Mouse (Mus musculus): ENCODE measurements at regions not wholly inside any gene's neighbourhood (a gene's known extent, or its start where the extent isn't known, plus 50 kb on each side); places are given as distances from the start of the nearest gene placed in this dataset.
A peak's percentile ranks its signal among the peaks of the same experiment; 100 is the strongest.

GRCm38 (mm10) chr14:105429664-105430257, 171.4 kb downstream of the Ndfip2 start:
- no peak for DNase-seq (ENCODE audit: low spot score in 2 of 2)

- DNase-seq (ENCODE audit: low spot score in 2 of 2): peak in 1 of 2 experiments; percentile 23
Observed at GRCm38 (mm10) chr14:105427474-105427901, 169.1 kb downstream of the Ndfip2 start.

DNA sequence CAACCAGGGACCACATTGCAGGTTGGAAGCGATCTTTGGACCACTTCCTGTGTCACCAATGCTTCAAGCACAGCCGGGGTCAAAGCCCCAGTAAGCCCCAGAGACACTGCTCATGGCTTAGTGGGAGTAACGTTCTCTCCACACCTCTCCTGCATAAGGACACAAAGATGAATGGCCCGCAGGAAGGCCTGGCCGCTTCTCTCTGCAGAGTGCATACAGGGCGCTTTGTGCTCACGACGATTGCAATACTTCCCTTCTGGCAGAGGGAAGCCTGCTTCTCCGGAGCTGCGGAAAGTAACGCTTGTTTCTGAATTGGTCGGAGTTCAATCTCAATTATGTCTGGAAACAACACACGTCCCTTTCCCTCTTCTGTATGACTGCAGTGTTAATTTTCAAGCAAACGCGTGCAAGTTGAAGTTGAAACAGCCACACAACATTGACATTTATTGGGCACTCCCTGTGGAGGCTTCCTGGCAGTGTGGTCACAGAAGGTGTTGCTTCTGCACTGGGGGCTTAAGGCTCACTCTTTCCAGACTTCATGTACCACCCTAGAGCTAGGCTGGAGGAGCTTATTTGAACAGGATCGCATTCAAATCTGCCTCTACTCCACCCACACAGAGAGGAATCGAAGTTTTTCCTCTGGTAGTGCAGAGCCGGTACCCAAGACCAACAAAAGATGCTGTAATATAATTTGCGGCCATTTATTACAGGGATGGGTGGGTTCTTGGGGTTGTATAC, 168.4 kb downstream of the Ndfip2 start:
- DNase-seq (ENCODE audit: low spot score in 2 of 2): peak; percentile 2 to 17

GRCm38 (mm10) chr14:105417967-105418366, 159.6 kb downstream of the Ndfip2 start:
- no peak for DNase-seq (ENCODE audit: low spot score in 2 of 2)

GRCm38 (mm10) chr14:105417458-105417960, 159.1 kb downstream of the Ndfip2 start:
- peak in 1 of 2 experiments; percentile 21 for DNase-seq (ENCODE audit: low spot score in 2 of 2)

GRCm38 (mm10) chr14:105416964-105417363, 158.6 kb downstream of the Ndfip2 start:
- DNase-seq (ENCODE audit: low spot score in 2 of 2): no peak

DNA sequence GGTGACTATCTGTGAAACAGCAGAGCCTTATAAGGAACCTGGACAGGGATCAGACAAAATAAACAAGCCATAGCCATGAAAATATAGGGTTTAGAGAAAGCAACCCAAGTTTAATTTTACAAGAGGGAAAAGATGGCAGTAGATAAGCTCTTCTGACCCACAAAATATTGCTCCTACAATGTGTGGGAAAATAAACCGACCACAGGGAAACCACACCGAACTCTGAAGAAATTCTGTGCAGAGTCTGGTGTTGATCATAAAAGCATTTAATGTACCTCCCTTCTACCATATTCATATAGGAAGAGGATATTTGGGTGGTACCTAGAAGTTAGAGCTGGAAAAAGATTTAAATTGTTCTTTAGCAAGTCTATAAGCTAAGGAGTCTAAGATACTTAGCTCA, 146.3 kb downstream of the Ndfip2 start:
- no peak for DNase-seq (ENCODE audit: low spot score in 2 of 2)

DNA sequence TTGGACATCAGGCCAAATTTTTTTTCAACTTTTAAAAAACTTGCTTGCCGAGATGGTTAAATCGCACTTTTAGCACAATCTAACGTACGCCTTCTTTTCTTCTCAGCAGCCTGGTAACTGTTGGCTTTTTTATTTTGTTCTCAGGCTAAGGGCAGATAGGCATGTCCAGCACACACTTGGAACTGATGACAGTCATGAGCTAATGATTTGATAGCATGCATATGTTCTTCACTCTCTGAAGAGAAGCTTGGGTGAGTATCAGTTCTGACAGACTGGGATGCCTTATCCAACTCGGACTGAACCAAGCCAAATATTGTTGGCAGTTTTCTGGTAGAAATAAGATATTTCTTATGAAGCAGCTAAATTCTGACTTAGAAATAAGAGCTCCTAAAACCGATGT, 145.9 kb downstream of the Ndfip2 start:
- no peak for DNase-seq (ENCODE audit: low spot score in 2 of 2)

- DNase-seq (ENCODE audit: low spot score in 2 of 2): no peak
Observed at GRCm38 (mm10) chr14:105403256-105403655, 144.9 kb downstream of the Ndfip2 start.

- DNase-seq (ENCODE audit: low spot score in 2 of 2): no peak
Observed at GRCm38 (mm10) chr14:105402556-105402955, 144.2 kb downstream of the Ndfip2 start.

DNA sequence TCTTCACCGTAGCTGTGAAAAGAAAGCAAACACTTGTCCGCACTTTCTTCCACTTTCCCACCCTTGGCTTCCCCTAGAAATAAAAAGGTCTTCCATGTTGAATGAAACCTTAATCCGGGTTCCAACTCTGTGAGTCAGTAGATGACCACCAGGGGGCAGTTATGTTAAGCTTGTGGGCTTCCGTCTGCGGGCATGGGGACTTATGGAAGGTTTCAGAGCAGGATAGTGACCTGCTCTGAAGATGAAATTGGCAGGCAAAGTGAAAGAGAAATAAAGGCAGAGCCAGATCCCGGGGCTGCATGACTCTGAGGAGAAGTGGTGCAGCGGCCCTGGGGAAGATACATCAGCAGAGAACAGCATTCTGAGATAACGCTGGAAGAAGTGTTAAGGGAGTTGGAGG, 139.1 kb downstream of the Ndfip2 start:
- DNase-seq (ENCODE audit: low spot score in 2 of 2): peak; percentile 40 to 88

DNA sequence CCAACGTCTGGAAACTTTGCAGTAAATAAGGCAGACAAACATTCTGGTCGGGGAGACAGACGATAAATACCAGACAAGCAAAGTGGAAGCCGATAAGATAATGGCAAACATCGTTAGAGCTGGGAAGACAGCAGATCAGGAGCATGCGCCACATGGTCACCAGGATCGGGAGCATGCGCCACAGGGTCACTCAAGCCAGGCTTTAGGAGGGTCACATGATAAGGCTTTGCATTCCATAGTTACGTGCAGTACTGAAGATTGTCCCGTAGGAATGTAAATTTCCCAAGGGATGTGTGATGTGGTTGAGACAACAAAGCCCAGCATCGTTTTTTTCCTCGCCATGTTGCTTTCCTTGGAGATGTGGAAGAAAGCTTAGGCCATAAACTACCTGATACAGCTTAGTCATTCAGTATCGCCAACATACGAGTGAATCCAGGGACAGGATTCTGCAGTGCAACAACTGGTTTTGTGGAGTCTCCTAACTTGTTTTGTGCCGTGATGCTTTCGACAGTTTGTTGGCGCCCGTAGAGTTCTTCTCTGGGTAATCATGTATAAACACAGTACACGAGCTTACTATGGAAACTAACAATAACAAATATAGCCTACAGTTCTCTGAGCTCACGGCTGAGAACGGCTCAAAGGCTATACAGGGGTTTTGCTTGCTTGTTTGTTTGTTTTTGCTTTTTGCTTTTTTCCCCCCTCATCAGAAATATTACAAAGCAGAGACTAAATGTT, 133.9 kb downstream of the Ndfip2 start:
- no peak for DNase-seq (ENCODE audit: low spot score in 2 of 2)

DNA sequence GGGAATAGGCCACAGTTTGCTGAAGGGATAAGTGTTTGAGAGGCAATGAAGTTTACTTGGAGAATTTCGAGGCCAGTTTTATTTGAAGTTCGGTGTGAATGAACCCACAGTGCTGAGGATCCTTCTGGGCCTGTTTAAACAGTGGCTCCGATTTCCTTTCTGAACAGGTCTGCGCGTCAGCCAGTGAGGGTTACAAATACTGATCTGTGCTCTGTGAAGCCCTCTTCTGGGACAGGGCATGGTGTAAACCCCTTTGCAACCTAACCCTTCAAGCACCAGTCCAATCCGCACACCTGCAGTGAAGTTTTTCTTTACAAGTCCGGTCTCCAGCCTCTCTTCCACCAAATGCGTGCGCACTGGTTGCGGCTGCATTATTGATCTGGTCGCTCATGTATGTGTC, 133.1 kb downstream of the Ndfip2 start:
- DNase-seq (ENCODE audit: low spot score in 2 of 2): no peak

DNA sequence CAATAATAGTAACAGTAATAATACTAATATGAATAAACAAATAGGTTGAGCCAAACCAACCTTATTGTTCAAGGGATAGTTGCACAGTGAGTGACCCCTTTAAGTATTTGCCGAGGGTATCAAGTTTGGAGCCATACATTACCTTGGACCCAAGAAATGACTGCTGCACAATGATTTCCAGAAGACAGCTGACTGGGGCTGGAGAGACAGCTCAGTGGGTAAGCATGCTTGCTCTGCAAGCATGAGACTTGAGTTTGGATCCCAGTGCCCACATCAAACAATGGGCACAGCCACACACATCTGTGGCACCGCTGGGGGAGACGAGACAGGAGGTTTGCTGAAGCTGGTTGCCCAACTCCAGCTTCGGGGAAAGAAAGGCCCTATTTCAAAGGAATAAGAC, 126.7 kb downstream of the Ndfip2 start:
- DNase-seq (ENCODE audit: low spot score in 2 of 2): no peak

DNA sequence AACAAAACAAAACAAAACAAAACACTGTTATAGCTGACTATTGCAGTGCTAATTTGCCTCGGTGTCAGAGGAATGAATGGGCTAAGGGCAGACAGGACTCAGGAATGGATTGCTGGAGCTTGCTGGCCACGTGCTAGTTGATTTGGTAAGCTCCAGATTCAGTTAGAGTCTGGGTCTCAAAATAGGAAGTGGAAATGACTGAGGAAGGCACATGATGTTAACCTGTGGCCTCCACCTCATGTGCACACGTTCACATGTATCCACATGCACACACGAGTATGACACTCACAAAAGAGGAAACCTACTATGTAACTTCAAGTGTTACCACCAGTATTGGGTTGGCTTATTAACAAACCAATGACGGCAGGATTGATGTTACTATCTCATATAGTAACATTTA, 125.0 kb downstream of the Ndfip2 start:
- no peak for DNase-seq (ENCODE audit: low spot score in 2 of 2)

- no peak for DNase-seq (ENCODE audit: low spot score in 2 of 2)
Observed at GRCm38 (mm10) chr14:105380101-105380500, 121.7 kb downstream of the Ndfip2 start.

DNA sequence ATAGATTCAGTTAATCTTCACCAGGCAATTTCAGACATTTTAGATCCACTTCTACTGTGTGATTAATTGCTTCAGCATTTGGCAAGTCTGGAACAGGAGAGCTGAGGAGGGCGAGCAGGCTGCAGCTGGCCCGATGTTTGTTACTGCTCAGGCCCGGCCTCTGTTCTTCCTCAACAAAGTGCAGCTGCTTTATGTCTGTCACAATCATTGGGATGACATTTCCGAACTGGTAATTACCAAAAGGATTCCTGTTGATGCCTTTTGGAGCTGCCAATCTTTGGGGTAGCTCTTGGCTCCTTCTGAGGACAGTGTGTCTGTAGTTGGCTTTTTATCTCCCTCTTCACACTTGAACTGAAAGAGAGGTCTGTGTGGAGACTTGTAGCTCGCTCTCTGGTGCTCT, 119.4 kb downstream of the Ndfip2 start:
- DNase-seq (ENCODE audit: low spot score in 2 of 2): peak in 1 of 2 experiments; percentile 8

DNA sequence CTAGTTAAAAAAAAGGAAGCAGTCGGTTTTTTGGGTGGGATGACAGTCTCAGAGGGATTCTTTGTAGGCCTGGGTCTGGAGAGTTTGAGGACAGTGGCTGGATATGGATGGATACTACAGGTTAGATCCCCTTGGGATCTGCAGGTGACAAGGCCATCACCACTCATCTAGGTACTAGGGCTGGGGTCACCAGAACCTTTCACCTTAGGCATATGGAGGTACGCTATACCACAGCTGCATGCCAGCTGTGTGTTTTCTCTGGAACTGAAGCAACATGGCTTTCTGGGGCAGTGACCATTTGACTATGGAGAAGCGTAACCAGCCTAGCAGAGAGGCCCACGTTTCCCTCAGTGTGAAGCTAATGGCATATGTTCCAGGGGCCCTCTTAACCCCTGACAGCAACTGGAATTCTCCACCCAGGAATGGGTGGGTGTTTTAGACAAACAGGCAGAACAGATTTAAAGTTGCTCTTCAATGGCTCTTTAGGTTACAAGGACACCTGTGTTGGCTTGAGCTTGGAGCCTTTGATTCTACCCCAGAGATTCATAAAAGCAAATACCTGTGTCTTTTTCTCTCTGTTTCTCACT, 118.8 kb downstream of the Ndfip2 start:
- no peak for DNase-seq (ENCODE audit: low spot score in 2 of 2)

DNA sequence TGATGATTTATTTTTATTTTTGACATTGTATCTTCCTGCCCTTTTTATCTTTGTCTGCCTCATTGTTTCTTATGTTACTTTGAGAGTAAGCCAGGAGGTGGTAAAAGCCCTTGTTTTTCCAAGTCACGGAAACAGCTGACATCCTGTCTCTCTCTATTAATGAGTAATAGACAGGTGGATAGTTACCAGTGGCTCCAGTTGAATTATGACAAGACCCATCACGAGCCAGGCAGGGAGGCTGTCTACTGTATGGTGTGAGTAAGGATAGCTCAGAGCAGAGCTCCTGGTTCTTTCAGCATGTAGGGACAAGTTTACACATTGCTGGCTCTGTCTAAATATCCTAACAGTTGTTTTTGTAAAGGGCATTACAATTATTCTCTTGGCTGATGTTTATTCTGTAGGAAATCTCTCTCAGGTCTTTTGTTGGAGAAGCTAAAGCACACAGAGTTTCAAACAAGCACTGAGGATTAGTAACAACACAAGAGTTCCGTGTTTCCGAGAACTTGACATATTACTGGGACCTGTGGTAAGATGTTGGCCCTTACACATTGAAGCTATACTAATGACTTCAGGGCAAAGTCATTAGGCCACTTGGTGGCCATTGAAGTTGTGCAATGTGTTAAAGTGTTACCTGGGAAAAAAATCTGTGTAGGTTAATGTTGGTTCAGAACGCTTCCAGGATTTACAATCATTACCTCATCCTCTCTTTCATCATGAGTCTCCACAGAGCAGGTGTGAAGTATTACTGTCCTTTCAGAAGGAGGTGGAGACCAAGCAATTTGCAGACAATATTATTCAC, 111.5 kb downstream of the Ndfip2 start:
- DNase-seq (ENCODE audit: low spot score in 2 of 2): no peak

DNA sequence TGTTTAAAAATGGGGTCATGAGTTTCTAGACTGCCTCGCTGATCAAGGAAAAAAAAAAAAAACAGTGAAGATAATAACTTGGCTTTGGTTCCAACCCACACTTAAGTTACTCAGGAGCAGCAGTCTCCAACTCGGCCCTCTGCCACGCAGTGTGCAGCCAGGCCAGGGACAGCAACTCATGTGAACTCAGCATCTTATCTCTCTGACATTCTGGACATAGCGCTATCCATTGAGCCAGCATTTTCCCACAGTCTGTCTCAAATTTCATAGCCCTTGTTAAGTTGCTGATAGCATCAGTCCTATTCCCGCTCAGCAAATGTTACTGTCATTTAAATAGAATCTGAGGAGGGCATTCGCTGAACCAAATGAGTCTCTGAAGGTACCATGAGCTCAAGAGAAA, 102.2 kb downstream of the Ndfip2 start:
- no peak for DNase-seq (ENCODE audit: low spot score in 2 of 2)

DNA sequence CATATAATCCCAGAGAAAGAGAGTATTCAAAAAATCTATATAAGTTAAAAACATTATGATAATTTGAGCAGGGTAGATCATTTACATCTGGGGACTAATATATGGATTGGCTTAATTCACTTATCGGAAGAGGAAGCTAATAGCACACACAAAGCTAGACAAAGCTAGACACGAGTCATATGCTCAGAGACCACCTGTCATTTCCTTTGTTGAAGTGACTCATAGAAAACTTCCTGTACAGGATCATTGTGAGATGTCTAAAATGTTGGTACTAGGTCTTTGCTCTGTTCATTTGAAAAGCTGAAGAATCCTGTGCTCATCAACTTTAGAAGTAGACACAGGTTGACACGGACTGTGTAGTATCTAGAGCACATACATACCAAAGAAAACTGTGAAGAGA, 101.5 kb downstream of the Ndfip2 start:
- no peak for DNase-seq (ENCODE audit: low spot score in 2 of 2)
